Mouse (Mus musculus) midbrain, embryonic 13.5 days (tissue): Measurements from ENCODE around the gene Sstr2. TPM values are rescaled to one million over a fixed set of nuclear protein-coding genes. Genes with fewer than 3 reads are reported as not detected.

ENCODE experiments used
- polyA plus RNA-seq: library from polyadenylated mRNA; unstranded; fragments of >200 nt; fragmentation: Nextera tagmentation; extraction: Ambion mirVana; gene quantifications from 2 replicates; pipeline ENCODE4 v1.2.1, GENCODE M21; 2015

Gene Sstr2
- polyA plus RNA-seq, 1 experiment from 2014 or later = 19.4 TPM

Other genes with a start within 250 kb of the Sstr2 start
- 31.7 and 33.2 TPM in 2 replicates for gene Cog1, start 29.8 kb downstream of the Sstr2 start, polyA plus RNA-seq
- gene Slc39a11, start 30.7 kb downstream of the Sstr2 start, polyA plus RNA-seq = 29.8 and 31.2 TPM in 2 replicates
- 44.7 and 47.9 TPM in 2 replicates for gene Fam104a, start 64.8 kb downstream of the Sstr2 start, polyA plus RNA-seq
- 21.4 and 26.7 TPM in 2 replicates for gene D11Wsu47e, start 65.1 kb downstream of the Sstr2 start, polyA plus RNA-seq
- gene Cpsf4l, start 90.7 kb downstream of the Sstr2 start, polyA plus RNA-seq = 0.31 and 0.54 TPM in 2 replicates
- 80.0 and 82.7 TPM in 2 replicates for gene Cdc42ep4, start 132.5 kb downstream of the Sstr2 start, polyA plus RNA-seq